Mouse (Mus musculus) thymus, adult 2 months (tissue): Measurements from ENCODE around the gene Sema4d.

ENCODE experiments used
- CTCF ChIP-seq: fragments of 200-500 bp; IDR thresholded peaks from 2 replicates; pipeline ENCODE4 v1.5.1; 2012; ENCODE audit warnings: mild to moderate bottlenecking, control low read depth, low read length, moderate library complexity, borderline replicate concordance; ENCODE audit not compliant: control insufficient read depth, poor library complexity, insufficient read depth; ENCODE audit errors: extremely low read depth
- POLR2A ChIP-seq: fragments of 200-500 bp; IDR thresholded peaks from 2 replicates; pipeline ENCODE4 v1.6.1; 2012; ENCODE audit warnings: mild to moderate bottlenecking, low read length, control low read depth, moderate library complexity; ENCODE audit not compliant: control insufficient read depth, poor library complexity, insufficient read depth; ENCODE audit errors: extremely low read depth

- no peak for TF ChIP-seq CTCF
- TF ChIP-seq POLR2A: no peak
Observed at GRCm38 (mm10) chr13:51756019-51756418, 37.5 kb downstream of the Sema4d start.
